Mouse (Mus musculus) heart, embryonic 13.5 days (tissue): ENCODE measurements around the gene Lonrf3. TPM values are rescaled to one million over a fixed set of nuclear protein-coding genes. Genes with fewer than 3 reads are reported as not detected.

ENCODE experiments used
- ATAC-seq: fragments of 200-750 bp; cut with Nextera tagmentation; 2 replicates; pipeline ENCODE4 v1.8.0; 2017; ENCODE audit warnings: moderate TSS enrichment; ENCODE audit not compliant: insufficient number of reproducible peaks, low FRiP score, low TSS enrichment; ENCODE audit errors: extremely low read depth
- H3K27ac ChIP-seq: fragments of 300-500 bp; sonication (generic); replicated peaks from 2 replicates; pipeline ENCODE4 v1.5.1; 2015; ENCODE audit warnings: moderate library complexity, mild to moderate bottlenecking, inconsistent platforms
- H3K27me3 ChIP-seq: fragments of 300-500 bp; sonication (generic); replicated peaks from 2 replicates; pipeline ENCODE4 v1.6.1; 2015; ENCODE audit warnings: mild to moderate bottlenecking, inconsistent platforms
- H3K36me3 ChIP-seq: fragments of 300-500 bp; sonication (generic); 2 replicates; pipeline ENCODE4 v1.6.1; 2015; ENCODE audit warnings: mild to moderate bottlenecking, inconsistent platforms
- H3K4me1 ChIP-seq: fragments of 300-500 bp; sonication (generic); 2 replicates; pipeline ENCODE4 v1.6.1; 2015; ENCODE audit warnings: inconsistent platforms
- H3K4me2 ChIP-seq: fragments of 300-500 bp; sonication (generic); 2 replicates; pipeline ENCODE4 v1.6.1; 2015; ENCODE audit warnings: inconsistent platforms, mild to moderate bottlenecking, moderate library complexity
- H3K4me3 ChIP-seq: fragments of 300-500 bp; sonication (generic); 2 replicates; pipeline ENCODE4 v1.5.1; 2015; ENCODE audit warnings: moderate library complexity, mild to moderate bottlenecking, inconsistent platforms
- H3K9ac ChIP-seq: fragments of 300-500 bp; sonication (generic); 2 replicates; pipeline ENCODE4 v1.6.1; 2015; ENCODE audit warnings: inconsistent platforms, mild to moderate bottlenecking, moderate library complexity
- H3K9me3 ChIP-seq: fragments of 300-500 bp; sonication (generic); 2 replicates; pipeline ENCODE4 v1.6.1; 2016; ENCODE audit warnings: inconsistent platforms
- WGBS: fragments of 180-500 bp; shearing (Covaris S2); methylation state at CpG from one replicate; pipeline ENCODE4 v1.1.7; 2015; ENCODE audit warnings: mixed read lengths; 5-methylcytosine and 5-hydroxymethylcytosine counted together
- polyA plus RNA-seq: library from polyadenylated mRNA; unstranded; fragments of >200 nt; fragmentation: Nextera tagmentation; extraction: Ambion mirVana; gene quantifications from 2 replicates; pipeline ENCODE4 v1.2.1, GENCODE M21; 2015

Lonrf3 gene
- 0.20 and 0.32 TPM in 2 replicates for polyA plus RNA-seq

DNA sequence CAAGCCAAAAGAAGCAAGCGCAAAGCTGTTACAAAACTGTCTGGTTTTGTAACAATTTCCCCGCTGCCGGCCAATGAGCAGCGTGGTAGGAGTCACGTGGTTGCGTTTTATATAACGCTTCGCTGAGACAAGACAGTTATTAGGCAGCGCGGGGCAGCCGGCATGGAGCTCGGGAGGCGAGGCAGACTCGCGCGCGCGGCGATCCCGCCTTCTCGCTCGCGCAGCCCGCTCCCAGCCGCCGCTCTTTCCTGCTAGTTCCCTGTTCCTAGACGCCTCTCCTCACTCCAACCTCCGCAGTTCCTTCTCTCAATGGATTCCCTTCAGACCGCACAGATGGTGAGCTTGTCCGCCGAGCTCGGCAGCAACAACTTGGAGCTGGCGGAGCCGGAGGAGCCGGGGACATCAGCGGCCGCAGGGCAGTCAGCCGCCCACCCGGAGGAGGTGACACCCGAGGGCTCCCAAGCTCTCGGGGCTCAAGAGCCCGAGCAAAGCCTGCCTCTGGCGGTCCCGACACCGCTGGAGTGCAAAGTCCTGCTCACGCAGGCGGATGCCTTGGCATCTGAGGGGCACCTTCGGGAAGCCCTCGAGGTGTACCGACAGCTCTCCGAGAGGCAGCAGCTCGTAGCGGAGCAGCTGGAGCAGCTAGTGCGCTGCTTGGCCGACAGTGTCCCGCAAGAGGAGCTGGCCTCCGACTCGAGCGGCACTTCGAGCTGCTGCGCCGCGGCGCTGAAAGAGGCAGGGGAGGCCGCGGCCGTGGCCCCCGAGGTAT lies at the start of gene Lonrf3:
Lonrf3 (plus strand) TSS at position 83 of the 769 bp plus-strand sequence.
- Histone ChIP-seq H3K27ac (no peak within 1 kb of the TSS), H3K9me3 (no peaks in the 10 kb centered on the region), H3K27me3 (peaks cover 74% of the 10 kb centered on the region), H3K36me3 (no peaks in the 10 kb centered on the region), H3K4me3 (peak within 1 kb of the TSS; percentile 51), H3K4me2 (peak within 1 kb of the TSS; percentile 75), H3K4me1 (no peaks in the 10 kb centered on the region), H3K9ac (peak within 1 kb of the TSS; percentile 17)
- 16% methylated on average over 45 of the region's 68 CpGs for WGBS
- no peak for ATAC-seq

DNA sequence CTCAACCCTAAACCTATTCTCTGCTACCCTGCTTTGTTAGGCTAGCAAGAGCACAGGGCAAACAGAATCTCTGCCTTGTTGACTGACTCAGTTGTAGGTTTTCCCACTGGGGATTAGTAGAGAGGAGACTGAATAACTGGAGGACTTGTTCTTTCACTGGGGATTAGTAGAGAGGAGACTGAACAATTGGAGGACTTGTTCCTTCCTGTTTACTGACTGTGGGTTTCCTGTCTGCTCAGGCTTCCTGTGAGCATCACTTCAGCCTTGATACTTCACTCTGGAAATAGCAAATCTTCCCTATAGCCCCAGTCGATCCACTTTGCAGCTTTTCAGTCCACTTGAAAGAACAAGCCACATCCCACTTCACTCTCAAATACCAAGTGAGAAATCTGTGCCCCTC lies 49.4 kb upstream of the Lonrf3 start:
- no peaks in the 10 kb centered on the region for H3K27me3 ChIP-seq
- H3K27ac ChIP-seq, result no peak overlapping the region
- no peaks in the 10 kb centered on the region for H3K9me3 ChIP-seq
- no peak for ATAC-seq
- no peak overlapping the region for H3K4me2 ChIP-seq
- 27% methylated on average over 1 of the region's 1 CpGs for WGBS
- no peaks in the 10 kb centered on the region for H3K36me3 ChIP-seq
- H3K4me1 ChIP-seq, result no peaks in the 10 kb centered on the region
- no peak overlapping the region for H3K4me3 ChIP-seq
- H3K9ac ChIP-seq, result no peak overlapping the region

DNA sequence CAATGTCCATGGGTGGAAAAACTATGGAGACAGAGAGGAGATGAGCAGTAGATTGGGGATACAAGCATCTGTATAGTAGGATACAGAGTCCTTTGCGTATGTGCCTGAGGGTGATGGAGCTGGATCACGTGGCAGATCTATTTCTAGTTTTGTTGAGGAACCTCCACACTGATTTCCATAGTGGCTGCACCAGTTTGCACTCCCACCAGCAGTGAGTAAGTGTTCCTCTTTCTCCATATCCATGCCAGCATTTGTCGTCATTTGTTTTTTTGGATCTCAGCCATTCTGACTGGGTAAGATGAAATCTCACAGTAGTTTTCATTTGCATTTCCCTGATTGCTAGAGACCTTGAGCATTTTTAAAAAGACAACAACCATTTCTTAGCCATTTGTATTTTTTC lies 16.7 kb upstream of the Lonrf3 start:
- ATAC-seq, result no peak
- Histone ChIP-seq H3K27ac (no peak overlapping the region), H3K9ac (no peak overlapping the region), H3K4me3 (no peak overlapping the region), H3K4me1 (no peaks in the 10 kb centered on the region), H3K27me3 (no peaks in the 10 kb centered on the region), H3K36me3 (no peaks in the 10 kb centered on the region), H3K4me2 (no peak overlapping the region), H3K9me3 (no peaks in the 10 kb centered on the region)
- 70% methylated on average over 3 of the region's 3 CpGs for WGBS

DNA sequence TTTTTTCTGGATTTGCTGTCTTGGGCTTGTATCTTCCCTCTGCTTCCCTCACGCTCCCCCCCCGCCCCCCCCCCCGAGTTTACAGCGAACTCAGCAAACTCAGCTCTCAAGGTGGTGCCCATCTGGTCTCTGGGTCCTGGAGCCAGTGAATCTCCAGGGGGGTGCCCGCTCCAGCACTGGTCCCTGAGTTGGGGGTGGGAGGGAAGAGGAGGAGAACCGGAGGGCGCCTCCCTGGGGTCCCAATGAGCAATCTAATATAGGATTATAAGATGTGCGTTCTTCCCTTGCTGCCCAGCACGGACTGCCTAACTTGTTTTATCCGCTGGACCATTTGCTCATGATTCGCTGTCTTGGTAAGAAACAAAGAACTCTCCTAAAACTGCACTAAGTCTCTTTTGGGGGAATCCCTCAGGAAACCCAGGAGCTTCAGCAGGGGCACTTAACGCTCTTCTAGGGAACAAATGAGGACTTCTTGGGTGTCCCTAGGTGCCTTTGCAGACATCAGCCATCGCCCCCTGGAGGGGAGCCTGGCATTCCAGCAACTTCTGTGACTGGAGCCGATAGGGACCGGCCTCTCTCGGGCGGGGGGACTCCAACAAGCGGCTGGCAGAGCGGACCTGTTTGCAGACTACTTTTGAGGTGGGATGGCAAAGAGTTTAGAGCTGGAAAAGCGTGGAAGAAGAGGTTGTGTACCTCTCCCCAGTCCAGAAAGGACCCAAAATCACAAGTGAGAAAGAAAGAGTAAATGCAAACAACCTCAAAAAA lies 480 bp upstream of the Lonrf3 start:
- Histone ChIP-seq H3K4me3 (peak overlapping the region; percentile 51), H3K9me3 (no peaks in the 10 kb centered on the region), H3K4me2 (peak overlapping the region; percentile 75), H3K9ac (no peak overlapping the region), H3K27ac (no peak overlapping the region), H3K36me3 (no peaks in the 10 kb centered on the region), H3K27me3 (peaks cover 74% of the 10 kb centered on the region), H3K4me1 (no peaks in the 10 kb centered on the region)
- ATAC-seq, result no peak
- WGBS, result 15% methylated on average over 18 of the region's 20 CpGs

DNA sequence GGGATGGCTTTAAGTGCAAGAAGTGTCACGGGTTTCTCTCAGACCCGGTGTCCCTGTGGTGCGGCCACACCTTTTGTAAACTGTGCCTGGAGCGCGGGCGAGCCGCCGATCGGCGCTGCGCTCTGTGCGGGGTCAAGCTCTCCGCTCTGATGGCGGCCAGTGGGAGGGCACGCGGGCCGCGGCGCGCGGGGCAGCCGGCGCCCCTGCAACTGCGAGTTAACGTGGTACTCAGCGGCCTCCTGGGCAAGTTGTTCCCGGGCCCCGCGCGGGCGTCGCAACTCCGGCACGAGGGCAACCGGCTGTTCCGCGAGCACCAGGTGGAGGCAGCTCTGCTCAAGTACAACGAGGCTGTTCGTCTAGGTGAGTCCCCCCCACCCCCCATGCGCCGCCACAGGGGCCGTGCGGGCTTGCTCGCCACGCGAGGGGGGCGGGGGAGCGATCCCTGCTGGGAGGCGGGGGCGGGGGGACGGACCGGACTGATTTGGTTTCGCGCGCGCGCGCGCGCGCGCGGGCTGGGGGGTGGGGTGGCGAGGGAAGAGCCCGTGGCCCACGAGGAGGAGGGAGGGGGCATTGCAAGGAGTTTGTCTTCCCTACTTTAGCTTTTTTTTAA lies 992 bp downstream of the Lonrf3 start:
- H3K4me1 ChIP-seq, result no peaks in the 10 kb centered on the region
- peak overlapping the region; percentile 75 for H3K4me2 ChIP-seq
- peak overlapping the region; percentile 17; the same call in 1 of the 2 replicates for H3K9ac ChIP-seq
- H3K4me3 ChIP-seq, result peak overlapping the region; percentile 51
- H3K36me3 ChIP-seq, result no peaks in the 10 kb centered on the region
- no peaks in the 10 kb centered on the region for H3K9me3 ChIP-seq
- H3K27ac ChIP-seq, result no peak overlapping the region
- 15% methylated on average over 39 of the region's 66 CpGs for WGBS
- no peak for ATAC-seq
- H3K27me3 ChIP-seq, result peaks cover 69% of the 10 kb centered on the region

DNA sequence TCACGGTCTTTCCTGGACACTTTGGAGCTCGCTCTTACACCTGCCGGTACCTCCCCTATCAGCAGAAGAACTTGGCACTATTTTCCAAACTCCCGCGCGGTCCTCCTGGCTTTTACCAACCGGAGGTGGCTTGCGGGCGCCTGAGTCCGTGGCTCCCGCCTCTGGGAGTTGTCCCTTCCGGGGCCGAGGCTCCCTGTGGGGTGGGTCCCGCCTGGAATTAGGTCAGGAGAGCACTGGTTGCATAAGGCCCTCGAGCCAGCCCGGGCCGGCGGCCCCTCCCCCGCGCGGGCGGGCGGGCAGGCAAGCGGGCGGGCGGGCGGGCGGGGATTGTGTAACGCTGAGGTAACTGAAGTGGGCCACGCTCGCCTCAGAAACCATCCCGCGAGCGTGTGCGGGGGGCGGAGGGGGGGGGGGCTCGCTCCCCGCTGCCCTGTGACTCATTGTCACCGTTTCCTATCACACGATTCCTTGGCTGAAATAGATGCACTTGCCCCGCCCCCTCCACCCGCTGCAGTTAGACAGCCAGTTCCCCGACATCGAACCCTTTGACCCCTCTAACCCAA lies 1.8 kb downstream of the Lonrf3 start:
- Histone ChIP-seq H3K4me3 (peak overlapping the region; percentile 51), H3K9ac (0 out of 2 replicates have a peak overlapping the region, but pooled peaks have one; percentile 25), H3K4me2 (peak overlapping the region; percentile 75), H3K9me3 (no peaks in the 10 kb centered on the region), H3K27ac (no peak overlapping the region), H3K36me3 (no peaks in the 10 kb centered on the region), H3K27me3 (peaks cover 62% of the 10 kb centered on the region), H3K4me1 (no peaks in the 10 kb centered on the region)
- WGBS, result 14% methylated on average over 24 of the region's 44 CpGs
- no peak for ATAC-seq

DNA sequence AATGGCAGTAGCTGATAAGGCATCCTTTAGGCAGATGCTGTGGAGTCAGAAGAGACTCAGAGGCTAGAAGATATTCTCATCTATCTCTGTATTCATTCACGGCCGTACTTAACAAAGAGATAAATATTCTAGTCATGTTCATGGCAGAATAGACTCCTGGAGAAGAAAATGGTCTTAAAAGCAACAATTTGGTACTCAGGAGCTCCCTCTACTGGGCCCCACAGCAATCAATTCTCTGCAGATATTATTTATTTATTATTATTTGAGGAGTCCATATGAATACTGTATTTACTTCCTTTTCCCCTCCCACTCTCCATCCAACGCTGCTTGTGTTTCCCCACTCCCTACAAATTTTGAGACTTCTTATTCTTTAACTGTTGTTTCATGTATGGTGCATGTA lies 24.3 kb downstream of the Lonrf3 start:
- no peaks in the 10 kb centered on the region for H3K4me1 ChIP-seq
- H3K9ac ChIP-seq, result no peak overlapping the region
- no peak overlapping the region for H3K4me2 ChIP-seq
- no peaks in the 10 kb centered on the region for H3K27me3 ChIP-seq
- H3K36me3 ChIP-seq, result no peaks in the 10 kb centered on the region
- H3K4me3 ChIP-seq, result no peak overlapping the region
- H3K9me3 ChIP-seq, result no peaks in the 10 kb centered on the region
- H3K27ac ChIP-seq, result no peak overlapping the region
- no peak for ATAC-seq
- 51% methylated on average over 3 of the region's 3 CpGs for WGBS

DNA sequence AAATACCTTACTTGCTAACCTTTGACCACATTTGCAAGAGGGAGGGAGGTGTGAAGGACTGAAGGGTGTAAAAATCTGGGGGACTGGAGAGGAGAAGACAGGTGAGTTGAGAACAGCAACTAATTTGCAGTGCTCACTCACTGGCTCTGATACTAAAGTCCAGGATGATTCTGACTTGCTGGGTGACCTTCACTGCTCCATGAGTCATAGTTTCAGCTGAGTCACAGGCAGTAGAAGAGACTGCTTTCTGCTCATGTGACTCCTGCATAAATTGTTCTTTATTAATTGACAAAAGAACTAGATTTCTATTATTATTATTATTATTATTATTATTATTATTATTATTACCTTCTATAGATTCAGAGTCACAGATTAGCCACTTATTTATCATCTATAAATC lies 57.2 kb downstream of the Lonrf3 start:
- H3K36me3 ChIP-seq, result no peaks in the 10 kb centered on the region
- H3K4me1 ChIP-seq, result no peaks in the 10 kb centered on the region
- ATAC-seq, result no peak
- H3K4me3 ChIP-seq, result no peak overlapping the region
- H3K9ac ChIP-seq, result no peak overlapping the region
- no peaks in the 10 kb centered on the region for H3K27me3 ChIP-seq
- no peak overlapping the region for H3K27ac ChIP-seq
- no peaks in the 10 kb centered on the region for H3K9me3 ChIP-seq
- no peak overlapping the region for H3K4me2 ChIP-seq

DNA sequence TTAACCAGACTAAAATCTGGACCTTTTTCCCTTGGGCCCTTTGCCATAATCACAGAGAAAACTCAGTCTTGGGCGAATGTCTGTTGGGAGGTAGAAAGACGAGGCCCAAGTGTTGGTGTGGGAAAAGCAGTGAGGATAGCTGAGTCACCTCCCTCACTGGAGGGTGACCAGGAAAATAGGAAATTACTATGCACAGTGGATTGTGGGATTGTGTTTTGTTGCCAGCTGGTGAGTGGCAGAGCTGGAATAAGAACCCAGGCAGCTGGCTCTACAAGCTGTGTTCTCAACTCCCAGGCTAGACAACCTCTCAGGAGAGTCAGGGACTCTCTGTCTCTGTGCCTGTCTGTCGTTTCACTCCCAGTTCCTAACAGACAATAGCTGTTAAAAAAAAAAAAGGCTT lies 61.8 kb downstream of the Lonrf3 start:
- Histone ChIP-seq H3K9ac (no peak overlapping the region), H3K27me3 (no peaks in the 10 kb centered on the region), H3K36me3 (no peaks in the 10 kb centered on the region), H3K4me3 (no peak overlapping the region), H3K27ac (no peak overlapping the region), H3K4me2 (no peak overlapping the region), H3K9me3 (no peaks in the 10 kb centered on the region), H3K4me1 (no peaks in the 10 kb centered on the region)
- 57% methylated on average over 3 of the region's 3 CpGs for WGBS
- ATAC-seq, result no peak

DNA sequence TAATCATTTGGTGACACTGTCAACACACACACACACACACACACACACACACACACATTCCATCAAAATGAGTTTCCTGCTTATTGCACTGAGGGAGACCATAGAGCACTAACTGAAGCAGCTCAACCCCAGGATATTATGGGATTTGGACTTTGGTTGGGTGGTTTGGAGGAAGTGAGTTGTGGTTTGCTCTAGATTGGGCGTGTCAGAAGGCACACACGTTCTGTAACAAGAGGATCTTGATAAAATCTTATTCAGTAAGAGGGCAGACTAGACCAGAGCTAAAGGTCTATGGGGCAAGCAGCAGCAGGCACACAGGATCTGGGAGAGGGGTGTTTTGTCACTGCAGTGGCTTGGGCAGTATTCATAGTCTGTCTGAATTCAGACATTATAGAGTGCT lies 62.4 kb downstream of the Lonrf3 start:
- Histone ChIP-seq H3K27ac (no peak overlapping the region), H3K9me3 (no peaks in the 10 kb centered on the region), H3K9ac (no peak overlapping the region), H3K4me2 (no peak overlapping the region), H3K27me3 (no peaks in the 10 kb centered on the region), H3K4me3 (no peak overlapping the region), H3K4me1 (no peaks in the 10 kb centered on the region), H3K36me3 (no peaks in the 10 kb centered on the region)
- no peak for ATAC-seq
- WGBS, result 48% methylated on average over 2 of the region's 2 CpGs

DNA sequence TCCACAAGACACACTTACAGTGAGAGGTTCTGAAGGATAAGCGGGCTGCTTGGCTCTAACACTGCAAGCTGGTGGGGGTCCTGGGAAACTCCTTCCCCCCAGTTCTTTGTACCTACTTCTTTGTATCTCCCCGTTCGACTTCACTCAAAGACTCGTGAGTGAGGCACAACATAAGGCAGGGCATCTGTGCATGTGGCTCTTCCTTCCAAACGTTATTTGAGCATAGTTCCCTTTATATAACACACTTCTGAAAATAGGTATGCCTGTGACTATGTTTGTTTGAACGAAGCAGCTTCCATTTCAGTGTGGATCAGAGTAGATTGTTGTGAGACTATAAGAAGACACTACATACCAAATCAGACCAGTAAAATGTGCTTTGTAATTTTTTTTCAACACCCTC lies 64.5 kb downstream of the Lonrf3 start:
- Histone ChIP-seq H3K4me1 (no peaks in the 10 kb centered on the region), H3K27ac (no peak overlapping the region), H3K9ac (no peak overlapping the region), H3K4me3 (no peak overlapping the region), H3K9me3 (no peaks in the 10 kb centered on the region), H3K36me3 (no peaks in the 10 kb centered on the region), H3K27me3 (no peaks in the 10 kb centered on the region), H3K4me2 (no peak overlapping the region)
- no peak for ATAC-seq
- WGBS, result 63% methylated on average over 6 of the region's 6 CpGs
